Mouse (Mus musculus) ES-E14 (cell line): Measurements from ENCODE around the gene Serinc2.

Experiments
- CHD2 ChIP-seq: IDR thresholded peaks from 2 replicates; pipeline ENCODE4 v1.6.1; 2014; ENCODE audit warnings: mild to moderate bottlenecking, low read depth, low read length, inconsistent platforms
- HCFC1 ChIP-seq: IDR thresholded peaks from 2 replicates; pipeline ENCODE4 v1.6.1; 2012; ENCODE audit warnings: low read length, inconsistent platforms, borderline replicate concordance; ENCODE audit not compliant: insufficient read depth
- MAFK ChIP-seq: IDR thresholded peaks from 2 replicates; pipeline ENCODE4 v1.6.1; 2014; ENCODE audit warnings: mild to moderate bottlenecking, low read depth, low read length, inconsistent platforms; ENCODE audit not compliant: insufficient read depth
- ZC3H11A ChIP-seq: IDR thresholded peaks from 2 replicates; pipeline ENCODE4 v1.6.1; 2012; ENCODE audit warnings: low read depth, mild to moderate bottlenecking, inconsistent platforms, low read length, borderline replicate concordance

GRCm38 (mm10) chr4:130270611-130271347 is 8.2 kb downstream of the Serinc2 start:
- TF ChIP-seq ZC3H11A (no peak), MAFK (no peak), HCFC1 (no peak), CHD2 (no peak)
